Mouse (Mus musculus) neural tube, embryonic 11.5 days (tissue): Measurements from ENCODE around the gene Dbp. TPM values are rescaled to one million over a fixed set of nuclear protein-coding genes. Genes with fewer than 3 reads are reported as not detected.

Experiments
- ATAC-seq: fragments of 200-750 bp; cut with Nextera tagmentation; 2 replicates; pipeline ENCODE4 v1.8.0; 2017; ENCODE audit warnings: moderate number of reproducible peaks, mild to moderate bottlenecking, moderate TSS enrichment, moderate library complexity; ENCODE audit not compliant: insufficient read depth, low FRiP score, low TSS enrichment
- DNase-seq: peaks from one replicate; pipeline ENCODE4 v3.0.0-alpha.2; 2015; ENCODE audit warnings: low spot score
- H3K27ac ChIP-seq: fragments of 300-500 bp; sonication (generic); 2 replicates; pipeline ENCODE4 v1.5.1; 2014; ENCODE audit warnings: low read depth, mild to moderate bottlenecking, low read length
- H3K27me3 ChIP-seq: fragments of 300-500 bp; sonication (generic); 2 replicates; pipeline ENCODE4 v1.6.1; 2014; ENCODE audit warnings: mild to moderate bottlenecking, low read length, mixed read lengths; ENCODE audit not compliant: control insufficient read depth, insufficient read depth
- H3K36me3 ChIP-seq: fragments of 300-500 bp; sonication (generic); 2 replicates; pipeline ENCODE4 v1.6.1; 2014; ENCODE audit warnings: mild to moderate bottlenecking, low read length, moderate library complexity, mixed read lengths; ENCODE audit not compliant: control insufficient read depth, insufficient read depth
- H3K4me1 ChIP-seq: fragments of 300-500 bp; sonication (generic); 2 replicates; pipeline ENCODE4 v1.6.1; 2014; ENCODE audit warnings: low read length, mixed read lengths; ENCODE audit not compliant: control insufficient read depth, insufficient read depth
- H3K4me2 ChIP-seq: fragments of 300-500 bp; sonication (generic); 2 replicates; pipeline ENCODE4 v1.6.1; 2014; ENCODE audit warnings: low read depth, mild to moderate bottlenecking, moderate library complexity
- H3K4me3 ChIP-seq: fragments of 300-500 bp; sonication (generic); 2 replicates; pipeline ENCODE4 v1.5.1; 2014; ENCODE audit warnings: low read depth, low read length
- H3K9ac ChIP-seq: fragments of 300-500 bp; sonication (generic); 2 replicates; pipeline ENCODE4 v1.6.1; 2014; ENCODE audit warnings: mild to moderate bottlenecking, low read length
- H3K9me3 ChIP-seq: fragments of 300-500 bp; sonication (generic); 2 replicates; pipeline ENCODE4 v1.6.1; 2016; ENCODE audit warnings: low read length; ENCODE audit not compliant: control insufficient read depth
- WGBS: fragments of 180-500 bp; shearing (Covaris S2); extraction: QIAGEN DNeasy Blood & Tissue Kit; methylation state at CpG from one replicate; pipeline ENCODE4 v1.1.7; 2014; 5-methylcytosine and 5-hydroxymethylcytosine counted together
- polyA plus RNA-seq: library from polyadenylated mRNA; unstranded; fragments of >200 nt; fragmentation: Nextera tagmentation; extraction: Ambion mirVana; gene quantifications from 2 replicates; pipeline ENCODE4 v1.2.1, GENCODE M21; 2014

The Dbp gene
- polyA plus RNA-seq, 1 experiment from 2014 or later: 3.7 TPM

DNA sequence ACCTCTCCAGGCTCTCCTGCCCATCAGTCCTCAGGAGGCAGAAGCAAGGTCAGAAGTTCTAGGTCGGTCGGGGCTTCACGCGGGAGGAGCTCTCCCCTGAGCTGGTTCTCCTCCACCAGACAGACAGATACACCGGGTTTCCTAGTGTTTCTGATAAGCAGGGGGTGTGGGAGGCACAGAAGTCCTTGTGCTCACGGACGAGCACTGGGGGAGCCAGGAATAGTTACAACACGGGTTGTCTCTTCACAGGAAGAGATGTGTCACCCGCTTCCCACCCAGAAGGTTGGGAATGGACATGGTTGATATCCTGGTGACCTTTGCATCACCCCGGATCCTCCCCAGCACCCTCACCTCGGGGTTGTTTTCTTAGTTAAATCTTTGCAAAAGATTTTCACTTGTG, 15.1 kb upstream of the Dbp start:
- peaks cover 16% of the 10 kb centered on the region; the same call in 1 of the 2 replicates for H3K4me1 ChIP-seq
- no peak for ATAC-seq

GRCm38 (mm10) chr7:45692364-45692763, 12.5 kb upstream of the Dbp start:
- no peaks in the 10 kb centered on the region for H3K27me3 ChIP-seq
- ATAC-seq (no peak), DNase-seq (no peak)
- no peak overlapping the region for H3K4me3 ChIP-seq
- H3K36me3 ChIP-seq: no peaks in the 10 kb centered on the region
- no peak overlapping the region for H3K9ac ChIP-seq
- 79% methylated on average over 2 of the region's 2 CpGs for WGBS
- H3K4me1 ChIP-seq: 0 out of 2 replicates have a peak, but pooled peaks cover 7% of the 10 kb centered on the region
- H3K4me2 ChIP-seq: no peak overlapping the region
- no peak overlapping the region for H3K27ac ChIP-seq
- H3K9me3 ChIP-seq: no peaks in the 10 kb centered on the region

More for the DNA sequence above, 15.1 kb upstream of the Dbp start:
- Histone ChIP-seq H3K27ac (no peak overlapping the region), H3K36me3 (no peaks in the 10 kb centered on the region), H3K4me2 (no peak overlapping the region), H3K4me3 (no peak overlapping the region), H3K9ac (no peak overlapping the region), H3K9me3 (no peaks in the 10 kb centered on the region), H3K27me3 (no peaks in the 10 kb centered on the region)
- no peak for DNase-seq
- 77% methylated on average over 11 of the region's 11 CpGs for WGBS

GRCm38 (mm10) chr7:45693921-45694591, 10.8 kb upstream of the Dbp start, which contains the start of gene Sec1:
Gene Sec1 (minus strand): TSS chr7:45694402.
- DNase-seq (no peak), ATAC-seq (no peak)
- peaks cover 4% of the 10 kb centered on the region; the same call in 1 of the 2 replicates for H3K27me3 ChIP-seq
- no peak within 1 kb of the TSS for H3K4me3 ChIP-seq
- no peak within 1 kb of the TSS for H3K4me2 ChIP-seq
- H3K9me3 ChIP-seq: no peaks in the 10 kb centered on the region
- H3K27ac ChIP-seq: no peak within 1 kb of the TSS
- 90% methylated on average over 50 of the region's 50 CpGs for WGBS
- no peak within 1 kb of the TSS for H3K9ac ChIP-seq
- H3K36me3 ChIP-seq: no peaks in the 10 kb centered on the region
- 0 out of 2 replicates have a peak, but pooled peaks cover 7% of the 10 kb centered on the region for H3K4me1 ChIP-seq

DNA sequence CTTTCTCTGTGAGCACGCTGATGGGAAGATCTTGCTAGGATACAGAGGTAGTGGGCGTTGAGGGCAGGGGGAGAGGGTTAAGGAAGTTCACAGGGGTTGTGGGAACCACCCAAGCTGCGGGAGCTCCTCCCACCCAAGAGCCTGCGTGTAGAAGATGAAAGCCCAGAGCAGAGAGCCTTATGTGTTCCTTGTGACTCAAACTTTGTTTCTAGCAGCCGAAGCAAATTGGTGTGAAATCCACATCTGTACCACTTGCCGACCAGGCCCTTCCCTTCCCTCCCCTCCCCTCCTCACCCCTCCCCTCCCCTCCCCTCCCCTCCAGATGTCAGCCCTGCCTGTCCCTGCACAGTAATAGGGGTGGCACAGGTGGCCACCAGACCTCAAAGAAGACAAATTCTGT, 9.8 kb upstream of the Dbp start:
- Histone ChIP-seq H3K4me1 (peaks cover 9% of the 10 kb centered on the region; the same call in 1 of the 2 replicates), H3K27me3 (peaks cover 12% of the 10 kb centered on the region), H3K27ac (no peak overlapping the region), H3K9ac (no peak overlapping the region), H3K36me3 (no peaks in the 10 kb centered on the region), H3K4me2 (no peak overlapping the region), H3K4me3 (no peak overlapping the region), H3K9me3 (no peaks in the 10 kb centered on the region)
- 10% methylated on average over 6 of the region's 6 CpGs for WGBS
- DNase-seq (no peak), ATAC-seq (peak; percentile 67)

DNA sequence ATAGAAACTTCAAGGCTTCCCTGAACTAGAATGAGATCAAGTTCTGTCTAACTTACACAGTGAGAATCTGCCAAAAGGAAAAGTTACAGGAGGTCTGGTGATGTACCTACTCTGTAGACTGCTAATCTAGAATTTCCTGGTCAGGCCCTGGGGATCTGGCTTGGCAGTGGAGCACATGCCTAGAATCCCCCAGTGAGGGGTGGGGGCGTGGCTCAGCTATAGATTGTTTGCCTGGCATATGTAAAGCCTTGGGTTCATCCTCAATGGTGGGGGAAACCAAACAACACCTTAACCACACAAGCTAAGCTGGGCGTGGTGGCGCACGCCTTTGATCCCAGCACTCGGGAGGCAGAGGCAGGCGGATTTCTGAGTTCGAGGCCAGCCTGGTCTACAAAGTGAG, 7.0 kb upstream of the Dbp start:
- Histone ChIP-seq H3K4me1 (peaks cover 12% of the 10 kb centered on the region; the same call in 1 of the 2 replicates), H3K27ac (no peak overlapping the region), H3K27me3 (peaks cover 17% of the 10 kb centered on the region), H3K36me3 (no peaks in the 10 kb centered on the region), H3K4me2 (no peak overlapping the region), H3K9me3 (no peaks in the 10 kb centered on the region), H3K9ac (no peak overlapping the region), H3K4me3 (no peak overlapping the region)
- ATAC-seq (no peak), DNase-seq (no peak)
- WGBS: 90% methylated on average over 5 of the region's 7 CpGs

GRCm38 (mm10) chr7:45699523-45700141, 5.3 kb upstream of the Dbp start, which contains the start of gene Car11:
Gene Car11 (plus strand): TSS chr7:45699843.
- H3K36me3 ChIP-seq: no peaks in the 10 kb centered on the region
- ATAC-seq (no peak), DNase-seq (no peak)
- no peak within 1 kb of the TSS for H3K27ac ChIP-seq
- peak within 1 kb of the TSS; percentile 66 for H3K9ac ChIP-seq
- H3K4me1 ChIP-seq: peaks cover 17% of the 10 kb centered on the region; the same call in 1 of the 2 replicates
- 2% methylated on average over 25 of the region's 36 CpGs for WGBS
- peak within 1 kb of the TSS; percentile 79 for H3K4me2 ChIP-seq
- H3K4me3 ChIP-seq: peak within 1 kb of the TSS; percentile 39
- peaks cover 17% of the 10 kb centered on the region for H3K27me3 ChIP-seq
- no peaks in the 10 kb centered on the region for H3K9me3 ChIP-seq

DNA sequence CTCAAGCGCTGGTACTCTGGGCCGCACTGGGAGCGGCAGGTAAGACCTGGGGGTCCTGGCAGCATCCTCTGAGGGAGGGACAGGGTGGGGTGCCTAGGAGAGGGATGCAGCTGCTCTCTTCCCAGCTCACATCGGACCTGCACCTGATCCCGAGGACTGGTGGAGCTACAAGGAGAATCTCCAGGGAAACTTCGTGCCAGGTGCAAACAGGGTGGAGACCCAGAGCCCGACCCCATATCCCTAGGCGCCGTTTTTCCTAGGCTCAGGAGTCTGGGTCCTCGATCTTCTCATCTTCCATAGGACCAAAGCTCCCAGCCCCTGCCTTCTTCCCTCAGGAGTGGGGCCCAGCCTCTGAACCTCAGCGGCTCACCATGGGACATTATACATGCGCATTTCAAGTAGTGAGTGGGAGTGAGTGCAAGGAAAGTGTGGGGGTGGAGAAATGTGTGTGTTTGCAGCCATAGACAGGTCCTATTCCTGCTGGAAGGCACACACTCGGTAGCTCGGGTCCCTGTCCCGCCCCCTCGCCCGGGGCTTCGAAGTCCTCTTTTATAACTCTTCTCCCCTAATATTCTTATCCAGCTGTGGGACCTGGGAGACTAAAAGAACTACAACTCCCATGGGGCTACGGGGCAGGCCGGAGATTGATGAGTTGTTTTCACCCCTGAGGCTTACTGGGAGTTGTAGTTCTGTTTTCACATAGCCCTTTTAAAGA, 4.4 kb upstream of the Dbp start:
- Histone ChIP-seq H3K4me2 (peak overlapping the region; percentile 79), H3K27ac (no peak overlapping the region), H3K9ac (peak overlapping the region; percentile 66), H3K9me3 (no peaks in the 10 kb centered on the region), H3K36me3 (no peaks in the 10 kb centered on the region), H3K4me1 (peaks cover 17% of the 10 kb centered on the region), H3K4me3 (peak overlapping the region; percentile 39), H3K27me3 (peaks cover 17% of the 10 kb centered on the region)
- DNase-seq (peak; percentile 81), ATAC-seq (0 out of 2 replicates have a peak, but pooled peaks have one; percentile 3)
- 1% methylated on average over 20 of the region's 20 CpGs for WGBS

- DNase-seq: no peak
- no peak for ATAC-seq
- 28% methylated on average over 11 of the region's 11 CpGs for WGBS
- H3K36me3 ChIP-seq: no peaks in the 10 kb centered on the region
- peak overlapping the region; percentile 39 for H3K4me3 ChIP-seq
- H3K27ac ChIP-seq: peak overlapping the region; percentile 56; the same call in 1 of the 2 replicates
- peaks cover 17% of the 10 kb centered on the region for H3K27me3 ChIP-seq
- H3K4me2 ChIP-seq: peak overlapping the region; percentile 79
- H3K4me1 ChIP-seq: peaks cover 23% of the 10 kb centered on the region
- H3K9ac ChIP-seq: peak overlapping the region; percentile 41
- no peaks in the 10 kb centered on the region for H3K9me3 ChIP-seq
These were observed 3.8 kb upstream of the Dbp start for GRCm38 (mm10) chr7:45701072-45701471.
